Mouse (Mus musculus) spleen, adult 2 months (tissue): ENCODE measurements around the gene Gm11213. TPM values are rescaled to one million over a fixed set of nuclear protein-coding genes. Genes with fewer than 3 reads are reported as not detected.

Experiments used
- DNase-seq, 2 experiments: peaks; one replicate each; pipeline versions ENCODE4 v3.0.0 to v3.0.0-alpha.2; 2012 to 2021; ENCODE audit warnings: low spot score in 2 of 2, low read depth in 1 of 2
- H3K27ac ChIP-seq: fragments of 200-500 bp; 2 replicates; pipeline ENCODE4 v1.5.1; 2012; ENCODE audit warnings: low read length, inconsistent platforms; ENCODE audit not compliant: insufficient read depth
- H3K27me3 ChIP-seq: fragments of 200-500 bp; 2 replicates; pipeline ENCODE4 v1.6.1; 2012; ENCODE audit warnings: mild to moderate bottlenecking, moderate library complexity, low read length, inconsistent platforms; ENCODE audit not compliant: control insufficient read depth, insufficient read depth
- H3K36me3 ChIP-seq: fragments of 200-500 bp; 2 replicates; pipeline ENCODE4 v1.6.1; 2012; ENCODE audit warnings: mild to moderate bottlenecking, low read length, inconsistent platforms; ENCODE audit not compliant: control insufficient read depth, insufficient read depth
- H3K4me1 ChIP-seq: fragments of 200-500 bp; 2 replicates; pipeline ENCODE4 v1.6.1; 2011; ENCODE audit warnings: inconsistent platforms; ENCODE audit not compliant: control insufficient read depth, insufficient read depth, insufficient read length
- H3K4me3 ChIP-seq: fragments of 200-500 bp; 2 replicates; pipeline ENCODE4 v1.5.1; 2011; ENCODE audit warnings: mild to moderate bottlenecking, inconsistent platforms; ENCODE audit not compliant: insufficient read depth, insufficient read length; ENCODE audit errors: extremely low read depth
- CTCF ChIP-seq: fragments of 200-500 bp; IDR thresholded peaks from 2 replicates; pipeline ENCODE4 v1.5.1; 2011; ENCODE audit warnings: mild to moderate bottlenecking, inconsistent platforms; ENCODE audit not compliant: insufficient read depth, insufficient read length, insufficient replicate concordance; ENCODE audit errors: extremely low read depth
- POLR2A ChIP-seq: fragments of 200-500 bp; IDR thresholded peaks from 2 replicates; pipeline ENCODE4 v1.6.1; 2011; ENCODE audit warnings: low read depth, low read length, inconsistent platforms
- WGBS: fragments of 180-500 bp; shearing (Covaris S2); methylation state at CpG from one replicate; pipeline ENCODE4 v1.1.7; 2018; 5-methylcytosine and 5-hydroxymethylcytosine counted together
- polyA plus RNA-seq: library from polyadenylated mRNA; depleted of rRNA; stranded (reverse); fragments of >200 nt; gene quantifications from 2 replicates; pipeline ENCODE4 v1.2.3, GENCODE M21; 2012

Gene Gm11213
- polyA plus RNA-seq, 1 experiment: not detected

GRCm38 (mm10) chr4:63600786-63601185 is 4.3 kb downstream of the Gm11213 start:
- WGBS: 82% methylated on average over 6 of the region's 6 CpGs
- Histone ChIP-seq H3K4me1 (no peaks in the 10 kb centered on the region), H3K27me3 (no peaks in the 10 kb centered on the region), H3K36me3 (no peaks in the 10 kb centered on the region), H3K4me3 (no peak overlapping the region), H3K27ac (no peak overlapping the region)
- TF ChIP-seq POLR2A (no peak), CTCF (no peak)
- DNase-seq: no peak

- TF ChIP-seq CTCF: no peak
- no peak for TF ChIP-seq POLR2A
- DNase-seq: no peak
- H3K36me3 ChIP-seq: no peaks in the 10 kb centered on the region
- no peak overlapping the region for H3K27ac ChIP-seq
- 92% methylated on average over 4 of the region's 4 CpGs for WGBS
- no peak overlapping the region for H3K4me3 ChIP-seq
- no peaks in the 10 kb centered on the region; the same call in 1 of the 2 replicates for H3K4me1 ChIP-seq
- no peaks in the 10 kb centered on the region for H3K27me3 ChIP-seq
These were observed 9.1 kb downstream of the Gm11213 start for GRCm38 (mm10) chr4:63596010-63596409.

GRCm38 (mm10) chr4:63595259-63595658 is 9.8 kb downstream of the Gm11213 start:
- Histone ChIP-seq H3K4me3 (no peak overlapping the region), H3K27ac (no peak overlapping the region), H3K4me1 (no peaks in the 10 kb centered on the region; the same call in 1 of the 2 replicates), H3K27me3 (no peaks in the 10 kb centered on the region), H3K36me3 (no peaks in the 10 kb centered on the region)
- WGBS: 36% methylated on average over 10 of the region's 10 CpGs
- peak in 1 of 2 experiments; percentile 51 for DNase-seq
- no peak for TF ChIP-seq POLR2A
- TF ChIP-seq CTCF: no peak

- DNase-seq: no peak
- Histone ChIP-seq H3K4me1 (no peaks in the 10 kb centered on the region; the same call in 1 of the 2 replicates), H3K36me3 (no peaks in the 10 kb centered on the region), H3K4me3 (no peak overlapping the region), H3K27me3 (no peaks in the 10 kb centered on the region), H3K27ac (no peak overlapping the region; the same call in 1 of the 2 replicates)
- no peak for TF ChIP-seq CTCF
- TF ChIP-seq POLR2A: no peak
- 59% methylated on average over 5 of the region's 5 CpGs for WGBS
These were observed 10.5 kb downstream of the Gm11213 start for GRCm38 (mm10) chr4:63594459-63595110.

- Histone ChIP-seq H3K27me3 (no peaks in the 10 kb centered on the region), H3K4me3 (no peak overlapping the region), H3K27ac (no peak overlapping the region), H3K36me3 (no peaks in the 10 kb centered on the region), H3K4me1 (no peaks in the 10 kb centered on the region; the same call in 1 of the 2 replicates)
- WGBS: 15% methylated on average over 4 of the region's 4 CpGs
- TF ChIP-seq POLR2A: no peak
- TF ChIP-seq CTCF: no peak
- DNase-seq: no peak
These were observed 14.5 kb downstream of the Gm11213 start for GRCm38 (mm10) chr4:63590538-63590937.

- DNase-seq: no peak
- Histone ChIP-seq H3K27me3 (no peaks in the 10 kb centered on the region), H3K4me1 (no peaks in the 10 kb centered on the region; the same call in 1 of the 2 replicates), H3K27ac (no peak overlapping the region), H3K4me3 (no peak overlapping the region), H3K36me3 (no peaks in the 10 kb centered on the region)
- WGBS: 12% methylated on average over 7 of the region's 7 CpGs
- TF ChIP-seq POLR2A (no peak), CTCF (no peak)
These were observed 15.1 kb downstream of the Gm11213 start for GRCm38 (mm10) chr4:63589987-63590386.

GRCm38 (mm10) chr4:63586240-63586639 is 18.8 kb downstream of the Gm11213 start:
- H3K36me3 ChIP-seq: peaks cover 10% of the 10 kb centered on the region
- WGBS: 71% methylated on average over 2 of the region's 2 CpGs
- H3K27me3 ChIP-seq: no peaks in the 10 kb centered on the region

More at GRCm38 (mm10) chr4:63586240-63586639, 18.8 kb downstream of the Gm11213 start:
- no peaks in the 10 kb centered on the region for H3K4me1 ChIP-seq
- H3K4me3 ChIP-seq: no peak overlapping the region
- TF ChIP-seq POLR2A: no peak
- no peak for DNase-seq
- H3K27ac ChIP-seq: no peak overlapping the region
